Mouse (Mus musculus) ovary, postnatal 36 days (tissue): Measurements from ENCODE around the gene Stox2.

ENCODE experiments used
- DNase-seq: peaks from one replicate; pipeline ENCODE4 v3.0.0; 2022; ENCODE audit warnings: low spot score, mixed read lengths

The Stox2 gene

GRCm38 (mm10) chr8:47289641-47290040, 156.5 kb downstream of the Stox2 start:
- no peak for DNase-seq

DNA sequence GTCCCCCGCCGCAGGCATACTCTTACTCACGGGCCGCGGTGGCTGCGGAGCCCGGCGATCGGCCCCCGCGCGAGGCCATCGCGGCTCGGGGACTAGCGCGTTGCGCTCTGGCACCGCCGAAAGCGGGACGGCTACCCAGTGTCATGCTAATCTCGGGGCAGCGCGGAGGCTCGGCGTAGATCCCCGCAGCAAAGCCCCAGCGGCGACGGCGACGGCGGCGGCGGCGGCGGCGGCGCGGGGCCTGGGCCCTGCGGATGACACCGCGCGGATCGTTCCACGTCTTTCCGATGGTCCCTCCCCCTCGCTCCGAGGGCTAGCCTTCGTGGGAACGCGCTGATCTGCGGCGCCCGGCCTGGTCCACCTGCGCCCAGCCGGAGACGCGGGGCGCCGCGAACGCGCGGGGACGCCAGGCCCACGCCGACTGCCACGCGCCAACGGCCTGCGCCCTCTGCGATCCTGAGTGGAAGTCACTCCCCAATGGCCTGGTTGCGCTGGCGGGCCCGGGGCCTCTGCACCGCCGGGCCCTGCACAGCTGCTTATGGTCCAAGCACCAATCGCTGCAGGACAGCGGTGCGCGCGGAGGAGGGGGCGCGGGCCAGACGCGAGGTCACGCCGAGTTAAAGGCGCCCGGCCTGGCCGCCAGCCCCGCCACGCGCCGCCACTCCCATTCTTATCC, 157.2 kb downstream of the Stox2 start:
- DNase-seq = peak; percentile 77

GRCm38 (mm10) chr8:47288131-47288865, 157.9 kb downstream of the Stox2 start:
- DNase-seq = peak; percentile 56

DNA sequence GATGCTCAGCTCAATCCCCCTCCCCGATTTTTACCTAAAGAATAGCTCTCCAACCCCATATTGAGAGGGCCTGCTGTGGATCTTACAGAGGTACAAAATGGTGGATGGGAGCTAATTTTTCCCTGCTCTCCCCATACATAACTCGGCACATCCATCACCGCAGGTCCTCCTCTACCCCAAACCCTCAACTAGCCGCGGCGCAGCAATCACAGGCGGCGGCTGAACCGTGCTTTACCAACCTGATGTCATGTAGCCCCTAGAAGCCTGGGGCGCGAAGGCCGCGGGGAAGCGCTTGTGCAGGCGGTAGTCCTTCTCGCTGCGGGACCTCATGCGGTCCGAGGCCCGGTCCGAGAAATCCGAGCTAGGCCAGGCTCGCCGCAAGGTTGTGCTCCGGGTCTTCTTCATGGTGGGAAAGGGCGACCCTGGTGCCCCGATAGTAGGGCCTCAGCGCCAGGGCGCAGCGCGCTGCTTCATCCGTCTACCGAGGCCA, 158.5 kb downstream of the Stox2 start:
- DNase-seq = peak; percentile 36

- DNase-seq = no peak
Observed at GRCm38 (mm10) chr8:47287201-47287621, 159.0 kb downstream of the Stox2 start.

GRCm38 (mm10) chr8:47286081-47286700, 160.0 kb downstream of the Stox2 start:
- no peak for DNase-seq

- DNase-seq = no peak
Observed at GRCm38 (mm10) chr8:47285435-47285834, 160.7 kb downstream of the Stox2 start.

DNA sequence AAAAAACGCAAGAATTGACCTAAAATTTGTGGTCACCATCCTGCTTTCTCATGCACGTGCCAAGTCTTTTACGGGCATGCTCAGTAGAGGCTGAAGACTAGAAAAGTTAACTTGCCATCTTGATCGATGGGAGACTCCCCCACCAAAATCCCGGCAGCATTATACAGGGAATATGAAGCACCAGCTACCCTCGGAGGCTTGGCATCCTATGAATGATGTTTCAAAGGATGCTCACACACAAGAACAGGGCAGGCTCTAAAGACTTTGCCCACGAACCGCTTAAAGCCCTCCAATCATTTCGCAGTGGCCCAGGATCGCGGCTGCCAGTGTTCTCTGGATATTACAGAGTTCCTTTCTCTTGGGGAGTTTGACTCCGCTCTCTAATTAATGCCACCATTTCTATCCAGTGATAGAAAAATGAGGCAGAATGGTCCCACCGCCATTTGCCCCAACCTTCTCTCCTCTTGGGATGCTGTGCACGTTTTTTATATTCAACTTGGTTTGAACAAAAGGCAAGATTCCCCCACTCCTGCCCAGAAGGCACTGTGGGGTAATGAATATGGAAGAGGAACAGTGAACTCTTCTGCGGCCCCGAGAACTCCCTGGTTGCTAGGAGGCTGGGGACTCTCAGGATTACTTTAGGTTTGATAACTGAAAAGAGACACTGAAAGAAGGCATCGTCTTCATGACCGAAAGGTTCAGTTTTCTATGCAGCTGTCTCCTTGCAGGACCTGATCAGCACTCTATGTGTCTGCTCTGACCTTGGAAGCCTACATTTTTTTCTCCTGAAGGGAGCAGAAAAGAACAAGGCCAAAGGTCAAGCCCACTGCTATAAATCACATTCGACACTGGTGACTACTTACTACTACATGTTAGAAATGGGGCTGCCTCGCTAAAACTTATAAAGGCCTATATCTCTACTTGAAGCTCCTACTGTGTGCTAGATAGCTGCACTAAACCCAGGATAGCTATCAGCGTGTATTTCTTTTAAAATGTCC, 161.5 kb downstream of the Stox2 start:
- no peak for DNase-seq

DNA sequence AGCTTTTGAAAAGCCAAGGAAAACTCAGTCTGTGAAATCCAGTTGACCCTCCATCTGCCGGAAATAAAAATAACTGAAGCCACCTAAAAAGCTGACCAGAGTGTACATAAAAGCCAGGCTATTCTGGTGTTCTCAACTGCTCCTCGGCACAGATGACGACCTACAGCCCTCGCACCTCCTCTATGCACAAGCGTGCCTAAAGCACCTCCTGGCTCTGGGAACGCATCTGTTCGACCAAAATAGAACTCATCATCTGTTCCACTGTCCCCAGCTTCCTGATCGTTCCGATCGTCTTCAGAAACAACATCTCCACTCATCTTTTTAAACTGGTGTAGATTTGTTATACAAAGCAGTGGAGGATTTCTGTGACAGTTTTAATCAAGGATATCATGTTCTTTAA, 166.3 kb downstream of the Stox2 start:
- DNase-seq = no peak

- no peak for DNase-seq
Observed at GRCm38 (mm10) chr8:47278211-47278610, 168.0 kb downstream of the Stox2 start.

GRCm38 (mm10) chr8:47268931-47269330, 177.2 kb downstream of the Stox2 start:
- DNase-seq = no peak

- DNase-seq = no peak
Observed at GRCm38 (mm10) chr8:47268062-47268822, 177.9 kb downstream of the Stox2 start.

DNA sequence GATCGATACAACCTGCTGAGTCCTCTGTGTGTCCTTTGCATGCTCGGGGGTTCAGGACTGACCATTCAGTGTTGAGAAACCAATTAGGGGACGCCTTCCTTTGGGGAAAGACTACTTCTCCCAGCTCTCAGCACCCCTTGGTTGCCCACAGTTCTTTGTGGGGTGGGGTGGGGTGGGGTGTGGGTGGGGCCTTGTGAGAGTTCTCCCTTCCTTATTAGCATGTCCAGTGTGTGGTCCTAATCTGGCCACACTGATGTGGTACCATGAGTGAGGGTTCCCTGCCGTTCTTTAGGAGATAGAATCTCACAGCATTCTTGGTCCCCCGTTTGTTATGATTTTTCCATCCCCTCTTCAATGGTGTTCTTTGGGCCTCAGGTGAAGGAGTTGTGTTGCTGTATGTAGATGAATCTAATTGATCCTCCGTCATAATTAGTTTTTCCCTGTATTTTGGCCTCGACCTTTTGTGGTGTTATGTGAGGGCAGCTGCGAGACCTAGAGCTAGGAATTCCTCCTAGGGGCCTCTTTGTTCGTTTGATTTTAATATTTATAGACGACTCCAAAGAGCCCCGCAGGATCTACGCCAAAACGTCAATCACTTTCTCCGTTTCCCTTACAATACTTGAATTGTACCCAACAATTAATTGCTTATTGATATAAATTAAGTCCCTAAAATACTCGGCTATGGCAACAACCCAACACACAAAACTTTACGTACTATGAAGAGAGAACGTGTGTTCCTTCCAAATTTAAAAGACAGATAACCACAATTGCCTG, 182.9 kb downstream of the Stox2 start:
- DNase-seq = no peak

DNA sequence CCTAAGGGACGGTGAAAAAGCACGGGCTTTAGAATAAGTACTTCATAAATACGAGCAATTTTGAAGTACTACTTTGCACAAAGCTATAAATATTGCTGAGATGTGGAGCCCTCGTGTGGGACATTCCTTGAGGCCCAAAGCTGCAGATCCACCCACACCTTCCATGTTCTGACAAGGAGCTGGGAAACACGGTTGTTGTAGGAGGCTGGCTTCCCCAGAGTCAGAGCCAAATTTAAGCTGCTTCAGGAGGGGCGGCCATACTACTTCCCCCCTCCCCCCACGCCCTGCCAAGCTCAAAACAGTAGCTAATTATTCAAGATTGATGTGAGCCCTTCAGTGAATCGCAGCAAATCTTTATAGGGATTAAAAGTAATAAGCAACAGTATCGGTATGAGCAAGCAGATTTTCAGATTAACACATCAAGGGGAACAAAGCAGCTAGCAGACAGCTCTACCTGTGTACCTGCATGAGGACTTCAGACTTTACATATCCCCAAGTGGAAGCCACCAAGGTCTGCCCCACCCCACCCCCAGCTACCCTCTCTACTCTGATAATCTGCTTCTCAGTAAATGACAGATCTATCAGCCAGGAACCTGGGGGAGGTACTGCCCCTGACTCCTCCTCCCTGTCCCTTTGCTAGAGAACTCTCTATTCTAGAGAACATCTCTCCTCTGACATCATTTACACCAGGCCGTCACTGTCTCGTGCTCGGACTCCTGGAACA, 185.2 kb downstream of the Stox2 start:
- no peak for DNase-seq

- no peak for DNase-seq
Observed at GRCm38 (mm10) chr8:47250832-47251231, 195.3 kb downstream of the Stox2 start.

GRCm38 (mm10) chr8:47245116-47245515, 201.0 kb downstream of the Stox2 start:
- no peak for DNase-seq

GRCm38 (mm10) chr8:47244202-47244601, 202.0 kb downstream of the Stox2 start:
- DNase-seq = no peak

DNA sequence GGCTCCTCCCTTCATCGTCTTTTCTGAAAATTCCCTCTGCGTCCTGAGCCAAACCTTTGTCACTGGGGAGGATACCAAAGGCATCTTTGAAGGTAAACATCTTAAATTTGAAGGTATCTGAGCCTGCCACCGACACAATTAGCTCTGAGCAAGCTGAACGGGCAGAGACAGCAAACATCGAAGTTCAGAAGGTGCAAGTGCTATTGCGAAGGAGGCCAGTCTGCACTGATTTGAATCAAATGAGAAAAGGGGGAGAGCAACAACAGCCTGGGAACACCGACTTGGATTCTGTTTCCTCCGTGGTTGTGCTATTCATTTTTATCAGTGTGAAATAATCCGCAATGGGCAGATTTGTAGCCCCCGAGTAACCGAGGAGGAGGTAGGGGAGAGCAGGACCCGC, 202.5 kb downstream of the Stox2 start:
- no peak for DNase-seq

- DNase-seq = no peak
Observed at GRCm38 (mm10) chr8:47243016-47243630, 203.0 kb downstream of the Stox2 start.
